Mouse (Mus musculus) liver, embryonic 11.5 days (tissue): ENCODE measurements around the gene Tmem236. TPM values are rescaled to one million over a fixed set of nuclear protein-coding genes. Genes with fewer than 3 reads are reported as not detected.

ENCODE experiments used
- ATAC-seq: fragments of 200-750 bp; cut with Nextera tagmentation; replicated peaks from 2 replicates; pipeline ENCODE4 v1.8.0; 2017; ENCODE audit warnings: moderate number of reproducible peaks, mild to moderate bottlenecking, moderate TSS enrichment, moderate library complexity; ENCODE audit not compliant: low FRiP score
- DNase-seq: peaks from one replicate; pipeline ENCODE4 v3.0.0-alpha.2; 2017; ENCODE audit warnings: low spot score
- H3K27ac ChIP-seq: fragments of 300-500 bp; sonication (generic); 2 replicates; pipeline ENCODE4 v1.5.1; 2014; ENCODE audit warnings: mild to moderate bottlenecking, low read depth, low read length, control low read depth
- H3K27me3 ChIP-seq: fragments of 300-500 bp; sonication (generic); replicated peaks from 2 replicates; pipeline ENCODE4 v1.6.1; 2014; ENCODE audit warnings: low read length, mixed read lengths; ENCODE audit not compliant: control insufficient read depth, insufficient read depth
- H3K36me3 ChIP-seq: fragments of 300-500 bp; sonication (generic); 2 replicates; pipeline ENCODE4 v1.6.1; 2014; ENCODE audit warnings: mild to moderate bottlenecking, low read length, moderate library complexity, mixed read lengths; ENCODE audit not compliant: control insufficient read depth, insufficient read depth
- H3K4me1 ChIP-seq: fragments of 300-500 bp; sonication (generic); replicated peaks from 2 replicates; pipeline ENCODE4 v1.6.1; 2014; ENCODE audit warnings: low read length, mixed read lengths; ENCODE audit not compliant: control insufficient read depth, insufficient read depth
- H3K4me2 ChIP-seq: fragments of 300-500 bp; sonication (generic); 2 replicates; pipeline ENCODE4 v1.6.1; 2014; ENCODE audit warnings: mild to moderate bottlenecking, control low read depth, moderate library complexity
- H3K4me3 ChIP-seq: fragments of 300-500 bp; sonication (generic); 2 replicates; pipeline ENCODE4 v1.5.1; 2014; ENCODE audit warnings: low read depth, low read length, control low read depth
- H3K9ac ChIP-seq: fragments of 300-500 bp; sonication (generic); 2 replicates; pipeline ENCODE4 v1.6.1; 2014; ENCODE audit warnings: low read depth, low read length, control low read depth
- H3K9me3 ChIP-seq: fragments of 300-500 bp; sonication (generic); 2 replicates; pipeline ENCODE4 v1.6.1; 2016; ENCODE audit warnings: low read length, inconsistent platforms, mixed read lengths; ENCODE audit not compliant: control insufficient read depth
- WGBS: fragments of 180-500 bp; shearing (Covaris S2); extraction: QIAGEN DNeasy Blood & Tissue Kit; methylation state at CpG from one replicate; pipeline ENCODE4 v1.1.7; 2014; 5-methylcytosine and 5-hydroxymethylcytosine counted together
- polyA plus RNA-seq: library from polyadenylated mRNA; unstranded; fragments of >200 nt; fragmentation: Nextera tagmentation; extraction: Ambion mirVana; gene quantifications from 2 replicates; pipeline ENCODE4 v1.2.1, GENCODE M21; 2014

Gene Tmem236
- polyA plus RNA-seq, 1 experiment from 2014 or later: not detected

- no peaks in the 10 kb centered on the region for H3K27me3 ChIP-seq
- DNase-seq: no peak
- ATAC-seq: no peak
Measured at GRCm38 (mm10) chr2:14204308-14204707, 30.0 kb downstream of the Tmem236 start.

GRCm38 (mm10) chr2:14206798-14207197, 32.5 kb downstream of the Tmem236 start:
- no peaks in the 10 kb centered on the region for H3K36me3 ChIP-seq
- no peak overlapping the region for H3K9ac ChIP-seq
- H3K27me3 ChIP-seq: no peaks in the 10 kb centered on the region
- H3K9me3 ChIP-seq: no peaks in the 10 kb centered on the region
- no peak overlapping the region for H3K4me3 ChIP-seq
- H3K27ac ChIP-seq: no peak overlapping the region
- no peaks in the 10 kb centered on the region for H3K4me1 ChIP-seq
- H3K4me2 ChIP-seq: no peak overlapping the region
- WGBS: 72% methylated on average over 4 of the region's 4 CpGs
- no peak for DNase-seq
- no peak for ATAC-seq

More at GRCm38 (mm10) chr2:14204308-14204707, 30.0 kb downstream of the Tmem236 start:
- Histone ChIP-seq H3K36me3 (no peaks in the 10 kb centered on the region), H3K4me2 (no peak overlapping the region), H3K4me1 (no peaks in the 10 kb centered on the region), H3K9me3 (no peaks in the 10 kb centered on the region), H3K9ac (no peak overlapping the region), H3K4me3 (no peak overlapping the region), H3K27ac (no peak overlapping the region)
- WGBS: 77% methylated on average over 1 of the region's 1 CpGs

GRCm38 (mm10) chr2:14210731-14211130, 36.4 kb downstream of the Tmem236 start:
- Histone ChIP-seq H3K27me3 (no peaks in the 10 kb centered on the region), H3K4me2 (no peak overlapping the region), H3K9me3 (no peaks in the 10 kb centered on the region), H3K4me1 (no peaks in the 10 kb centered on the region), H3K36me3 (no peaks in the 10 kb centered on the region), H3K4me3 (no peak overlapping the region), H3K9ac (no peak overlapping the region), H3K27ac (no peak overlapping the region)
- 71% methylated on average over 1 of the region's 1 CpGs for WGBS
- ATAC-seq (no peak), DNase-seq (no peak)

- Histone ChIP-seq H3K27ac (no peak overlapping the region), H3K27me3 (no peaks in the 10 kb centered on the region), H3K36me3 (no peaks in the 10 kb centered on the region), H3K4me3 (no peak overlapping the region), H3K9me3 (no peaks in the 10 kb centered on the region), H3K9ac (no peak overlapping the region), H3K4me2 (no peak overlapping the region), H3K4me1 (no peaks in the 10 kb centered on the region)
- DNase-seq (no peak), ATAC-seq (no peak)
Measured at GRCm38 (mm10) chr2:14211606-14212005, 37.3 kb downstream of the Tmem236 start.

GRCm38 (mm10) chr2:14214764-14215163, 40.4 kb downstream of the Tmem236 start:
- H3K4me1 ChIP-seq: no peaks in the 10 kb centered on the region

GRCm38 (mm10) chr2:14216653-14217052, 42.3 kb downstream of the Tmem236 start:
- H3K9ac ChIP-seq: no peak overlapping the region
- H3K36me3 ChIP-seq: no peaks in the 10 kb centered on the region
- H3K4me2 ChIP-seq: no peak overlapping the region
- H3K4me1 ChIP-seq: no peaks in the 10 kb centered on the region
- 71% methylated on average over 3 of the region's 3 CpGs for WGBS
- DNase-seq: no peak
- no peaks in the 10 kb centered on the region for H3K9me3 ChIP-seq
- no peak overlapping the region for H3K27ac ChIP-seq
- no peak overlapping the region for H3K4me3 ChIP-seq
- ATAC-seq: no peak
- H3K27me3 ChIP-seq: no peaks in the 10 kb centered on the region

More at GRCm38 (mm10) chr2:14214764-14215163, 40.4 kb downstream of the Tmem236 start:
- Histone ChIP-seq H3K36me3 (no peaks in the 10 kb centered on the region), H3K4me2 (no peak overlapping the region), H3K27ac (no peak overlapping the region), H3K27me3 (no peaks in the 10 kb centered on the region), H3K9ac (no peak overlapping the region), H3K4me3 (no peak overlapping the region), H3K9me3 (no peaks in the 10 kb centered on the region)
- WGBS: 61% methylated on average over 3 of the region's 3 CpGs
- DNase-seq (no peak), ATAC-seq (no peak)

- DNase-seq (no peak), ATAC-seq (no peak)
- H3K4me3 ChIP-seq: no peak overlapping the region
- H3K27me3 ChIP-seq: no peaks in the 10 kb centered on the region
- no peak overlapping the region for H3K9ac ChIP-seq
- WGBS: 80% methylated on average over 6 of the region's 6 CpGs
- H3K4me2 ChIP-seq: no peak overlapping the region
- no peak overlapping the region for H3K27ac ChIP-seq
- no peaks in the 10 kb centered on the region for H3K36me3 ChIP-seq
- H3K9me3 ChIP-seq: no peaks in the 10 kb centered on the region
- no peaks in the 10 kb centered on the region for H3K4me1 ChIP-seq
Measured at GRCm38 (mm10) chr2:14218126-14218525, 43.8 kb downstream of the Tmem236 start.

GRCm38 (mm10) chr2:14224387-14224786, 50.1 kb downstream of the Tmem236 start:
- Histone ChIP-seq H3K9ac (no peak overlapping the region), H3K4me1 (no peaks in the 10 kb centered on the region), H3K9me3 (no peaks in the 10 kb centered on the region), H3K4me3 (no peak overlapping the region), H3K27me3 (no peaks in the 10 kb centered on the region), H3K4me2 (no peak overlapping the region), H3K36me3 (no peaks in the 10 kb centered on the region), H3K27ac (no peak overlapping the region)
- WGBS: 48% methylated on average over 3 of the region's 4 CpGs
- no peak for DNase-seq
- no peak for ATAC-seq

- Histone ChIP-seq H3K9me3 (no peaks in the 10 kb centered on the region), H3K4me2 (no peak overlapping the region), H3K27me3 (no peaks in the 10 kb centered on the region), H3K4me3 (no peak overlapping the region), H3K36me3 (no peaks in the 10 kb centered on the region), H3K4me1 (no peaks in the 10 kb centered on the region), H3K27ac (no peak overlapping the region), H3K9ac (no peak overlapping the region)
- no peak for DNase-seq
- WGBS: 63% methylated on average over 6 of the region's 6 CpGs
- ATAC-seq: no peak
Measured at GRCm38 (mm10) chr2:14228495-14228894, 54.2 kb downstream of the Tmem236 start.
